Mouse (Mus musculus): ENCODE data around the gene Ano8.
A peak's percentile ranks its signal among the peaks of the same experiment; 100 is the strongest.
"Not testable (repeated sequence)": the region's sequence is repeated elsewhere in the genome, so short reads cannot be mapped to it uniquely, and the experiment has no call there.

The Ano8 gene

GRCm38 (mm10) chr8:71441404-71441803, 44.4 kb downstream of the Ano8 start:
- DNase-seq (ENCODE audit: low spot score), result peak; percentile 51

GRCm38 (mm10) chr8:71437041-71437440, 48.7 kb downstream of the Ano8 start:
- no peak for DNase-seq (ENCODE audit: low spot score)

- DNase-seq (ENCODE audit: low spot score), result not testable (repeated sequence)
Measured at GRCm38 (mm10) chr8:71432935-71433334, 52.8 kb downstream of the Ano8 start.
